Mouse (Mus musculus): ENCODE data around the gene Spns3.

Spns3 gene

DNA sequence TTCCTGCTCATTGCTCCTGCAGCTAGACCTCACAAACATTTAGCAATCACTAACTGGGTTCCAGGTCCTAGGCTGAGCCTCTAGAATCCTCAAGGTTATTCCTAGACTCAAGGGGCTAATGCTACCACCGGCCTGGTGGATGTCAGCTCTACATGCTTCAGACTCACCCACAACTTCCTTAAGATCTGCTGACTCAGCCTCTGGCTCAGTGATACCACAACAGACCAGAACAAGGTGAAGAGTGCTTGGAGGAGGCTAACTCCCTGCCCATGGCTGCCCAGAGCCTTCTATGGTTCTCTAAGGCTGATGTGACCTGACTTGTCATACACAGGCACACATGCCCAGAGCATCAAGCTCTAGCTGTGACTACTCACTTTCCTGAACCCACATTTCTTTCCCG lies 70.8 kb downstream of the Spns3 start:
- DNase-seq: no peak

DNA sequence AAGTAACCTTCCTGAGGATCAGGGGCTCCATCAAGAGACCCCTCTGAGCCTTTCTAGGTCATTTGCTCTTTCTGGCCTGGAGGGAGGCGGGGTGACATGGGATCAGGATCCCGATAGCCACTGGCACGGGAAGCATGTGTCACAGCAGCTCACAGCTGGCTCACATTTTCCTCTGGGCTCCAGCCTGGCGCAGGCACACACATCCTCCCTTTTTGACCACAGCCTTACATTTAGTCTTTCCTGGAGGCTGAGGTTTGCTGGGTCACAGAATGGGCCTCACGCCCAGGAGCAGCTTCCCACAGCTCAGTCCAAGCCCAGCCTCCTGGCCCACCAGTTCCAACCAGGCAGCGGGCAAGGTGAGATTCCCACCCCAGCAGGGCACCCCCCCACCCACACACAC lies 72.1 kb downstream of the Spns3 start:
- DNase-seq: no peak

- no peak for DNase-seq
Observed at GRCm38 (mm10) chr11:72477653-72478052, 72.7 kb downstream of the Spns3 start.

- DNase-seq: no peak
Observed at GRCm38 (mm10) chr11:72477182-72477581, 73.1 kb downstream of the Spns3 start.

DNA sequence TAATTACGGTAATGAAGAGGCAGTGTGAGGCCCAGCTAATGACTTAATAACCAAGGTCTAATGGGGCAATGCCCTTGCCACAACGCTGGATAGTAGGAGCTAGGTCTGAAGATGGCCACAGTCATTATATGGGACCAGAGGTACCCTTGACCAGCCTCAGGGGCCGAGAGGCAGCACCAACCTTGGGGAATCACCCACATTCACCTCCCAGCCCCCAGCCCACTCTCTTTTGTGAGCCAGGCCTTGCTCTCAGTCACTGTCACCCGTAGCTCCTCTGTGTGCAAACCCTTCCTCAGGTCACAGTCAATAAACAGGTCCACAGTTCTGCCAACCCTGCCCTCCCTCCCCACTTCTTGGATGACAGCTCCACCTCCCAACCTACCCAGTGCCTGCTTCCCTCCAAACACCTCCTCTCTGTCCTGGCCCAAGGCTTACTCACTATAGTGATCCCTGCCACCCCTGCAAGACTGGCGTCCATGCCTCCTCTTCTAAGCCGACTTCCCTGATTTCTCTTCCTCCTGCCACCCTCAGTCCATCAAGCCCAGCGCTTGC lies 74.2 kb downstream of the Spns3 start:
- DNase-seq: no peak

DNA sequence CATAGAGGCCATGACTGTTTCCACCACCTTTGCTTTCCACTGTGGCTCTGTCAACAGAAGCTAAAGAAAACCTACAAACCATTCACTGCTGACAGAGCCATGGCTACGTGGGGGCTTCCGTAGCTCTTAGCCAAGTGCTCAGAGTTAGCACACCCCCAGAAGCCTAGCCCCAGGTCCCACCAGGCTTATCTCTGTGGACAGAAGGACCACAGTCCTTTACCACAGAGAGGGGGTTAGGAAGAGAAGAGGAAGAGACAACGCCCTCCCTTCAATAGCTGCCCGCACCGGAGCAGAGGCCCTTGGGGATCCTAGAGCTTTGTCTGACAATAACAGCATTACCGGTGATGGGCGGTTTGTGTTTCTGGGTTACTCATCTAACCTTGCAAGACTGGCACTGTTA lies 74.9 kb downstream of the Spns3 start:
- DNase-seq: no peak

- no peak for DNase-seq
Observed at GRCm38 (mm10) chr11:72474926-72475325, 75.4 kb downstream of the Spns3 start.

- DNase-seq: no peak
Observed at GRCm38 (mm10) chr11:72473540-72473939, 76.8 kb downstream of the Spns3 start.

- no peak for DNase-seq
Observed at GRCm38 (mm10) chr11:72471381-72471780, 78.9 kb downstream of the Spns3 start.

DNA sequence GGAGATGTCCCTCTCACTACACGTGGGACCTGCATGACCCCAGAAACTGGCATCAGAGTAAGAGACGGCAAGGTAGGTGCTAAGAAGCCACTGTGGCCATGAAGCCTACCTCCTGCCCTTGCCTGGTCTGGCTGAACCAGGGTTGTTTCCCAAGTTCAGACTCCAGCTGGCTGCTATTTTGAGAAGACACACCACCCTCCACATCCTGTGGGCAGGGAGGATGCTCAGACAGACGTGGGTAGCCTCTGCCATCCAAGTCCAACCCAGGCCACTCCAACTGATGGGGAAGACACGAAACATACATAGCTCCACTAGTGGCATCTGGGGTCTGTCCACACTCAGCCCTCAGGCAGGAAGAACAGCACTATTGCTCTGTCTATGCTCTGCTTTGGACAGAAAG lies 80.3 kb downstream of the Spns3 start:
- peak; percentile 32 for DNase-seq

- DNase-seq: peak; percentile 95
Observed at GRCm38 (mm10) chr11:72469217-72469616, 81.1 kb downstream of the Spns3 start.

- DNase-seq: no peak
Observed at GRCm38 (mm10) chr11:72468525-72468924, 81.8 kb downstream of the Spns3 start.

DNA sequence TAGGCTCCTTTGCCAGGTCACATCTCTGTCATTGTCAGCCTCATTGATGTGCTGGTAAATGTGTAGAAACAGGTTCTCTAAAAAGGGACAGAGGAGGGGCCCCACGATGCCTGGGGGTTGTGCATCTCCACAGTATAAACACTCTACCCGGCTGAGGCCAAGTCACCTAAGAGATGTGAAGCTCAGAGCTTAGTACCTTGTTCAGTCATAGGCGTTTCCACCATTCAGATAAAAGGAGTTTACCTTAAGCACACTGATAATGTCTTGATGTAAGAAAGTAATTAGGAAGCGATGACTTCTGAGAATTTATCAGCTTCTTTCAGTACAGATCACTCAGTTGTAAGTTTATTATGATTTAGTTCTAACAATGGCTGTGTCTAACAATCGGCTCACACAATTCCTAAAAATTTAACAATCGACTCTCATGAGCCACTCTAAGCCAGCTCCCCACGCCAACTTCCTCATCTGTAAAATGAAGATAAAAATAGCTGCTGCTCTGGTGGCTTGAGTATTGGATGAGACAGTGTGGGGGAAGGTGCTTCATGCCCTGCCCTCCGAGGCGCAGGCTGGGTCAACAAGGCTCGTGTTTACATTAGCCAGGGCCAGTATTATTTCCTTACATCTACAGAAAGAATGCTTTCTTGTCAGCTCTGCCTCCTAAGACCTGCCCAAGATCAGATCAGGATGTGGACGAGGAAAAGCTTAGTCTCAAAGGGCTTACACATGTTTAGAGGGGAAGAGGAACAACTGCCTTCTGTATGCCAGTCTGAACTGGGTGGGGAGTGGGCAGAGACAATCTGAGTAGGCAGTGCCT lies 83.4 kb downstream of the Spns3 start:
- peak; percentile 86 for DNase-seq

GRCm38 (mm10) chr11:72465978-72466693 lies 84.2 kb downstream of the Spns3 start:
- DNase-seq: peak; percentile 74

DNA sequence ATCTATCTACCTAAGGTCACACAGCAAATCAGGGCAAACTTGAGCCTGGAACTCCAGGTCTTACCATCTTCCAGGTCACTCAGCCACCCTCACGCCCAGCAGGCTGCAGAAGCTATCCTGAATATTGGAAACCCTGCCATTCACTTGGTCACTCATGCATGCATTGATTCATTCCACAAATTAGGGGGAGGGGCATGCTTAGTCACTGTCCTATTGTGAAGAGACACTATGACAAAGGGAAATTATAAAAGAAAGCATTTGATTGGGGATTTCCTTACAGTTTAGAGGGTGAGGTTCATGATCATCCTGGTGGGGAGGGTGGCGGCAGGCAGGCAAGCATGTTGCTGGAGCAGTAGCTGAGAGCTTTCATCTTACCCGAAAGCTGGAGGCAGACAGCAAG lies 85.5 kb downstream of the Spns3 start:
- DNase-seq: no peak

DNA sequence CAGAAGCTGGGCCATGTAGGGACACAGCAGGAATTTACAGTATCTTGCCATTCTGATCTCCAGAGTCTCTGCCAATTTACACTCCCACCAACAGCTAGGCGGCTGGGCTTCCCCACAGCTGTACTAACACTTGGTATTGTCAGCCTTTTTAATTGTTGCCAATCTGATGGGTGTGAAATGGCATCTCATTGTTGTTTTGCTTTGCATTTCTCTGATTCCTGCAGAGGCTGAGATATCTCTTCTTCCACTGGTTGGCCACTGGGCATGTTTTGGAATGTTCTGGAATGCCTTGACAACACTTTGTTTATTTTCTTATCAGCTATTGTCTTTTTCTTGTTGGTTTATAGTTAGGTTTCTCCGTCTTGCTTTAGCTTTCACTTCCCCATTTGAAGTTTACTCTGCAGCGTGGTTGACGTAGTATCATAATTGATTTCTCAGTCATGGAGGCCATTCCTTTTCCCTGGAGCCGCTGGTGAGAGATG lies 88.8 kb downstream of the Spns3 start:
- DNase-seq: peak; percentile 43

- DNase-seq: no peak
Observed at GRCm38 (mm10) chr11:72458502-72458901, 91.8 kb downstream of the Spns3 start.

DNA sequence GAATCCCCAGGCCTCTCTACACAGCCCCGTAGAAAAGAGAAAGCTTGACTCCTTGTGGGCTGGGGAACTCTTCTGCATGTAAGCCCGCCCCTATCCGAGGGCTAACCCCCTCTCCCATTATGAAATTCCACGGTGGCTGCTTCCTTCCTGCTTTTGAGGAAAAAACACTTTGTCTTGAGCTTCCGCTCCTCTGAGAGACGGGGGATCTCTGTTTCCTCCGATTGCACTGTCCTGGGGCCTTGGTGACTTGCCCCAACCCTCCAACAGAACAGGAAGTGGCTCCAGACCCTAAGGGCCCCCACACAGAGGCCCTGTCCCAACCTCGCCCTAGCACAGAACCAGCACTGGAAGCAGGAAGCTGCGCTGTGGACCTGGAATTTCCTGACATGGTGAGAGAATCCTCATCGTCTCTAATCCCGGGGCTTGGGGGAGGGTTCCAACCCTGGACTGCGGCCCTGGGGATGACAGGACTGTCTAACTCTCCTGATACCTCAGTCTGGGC lies 92.3 kb downstream of the Spns3 start:
- peak; percentile 71 for DNase-seq

DNA sequence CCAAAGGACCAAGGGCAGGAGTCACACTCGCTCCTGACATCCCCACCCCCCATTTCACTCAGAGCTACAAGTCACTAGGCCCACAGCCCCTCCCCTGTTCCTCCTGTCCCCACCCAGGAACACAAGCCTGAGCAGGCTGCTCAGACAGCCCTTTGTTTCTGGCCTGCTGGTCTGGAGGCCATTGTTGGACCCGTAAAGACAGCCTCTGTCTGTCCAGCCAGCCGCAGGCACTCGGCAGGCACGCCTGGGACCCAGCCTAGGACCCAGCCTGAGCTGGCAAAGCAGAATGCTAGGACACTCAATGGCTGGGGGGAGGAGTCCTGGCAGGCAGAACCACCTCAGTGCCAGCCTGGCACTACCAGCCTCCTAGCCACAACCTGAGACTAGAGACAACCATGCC lies 94.6 kb downstream of the Spns3 start:
- DNase-seq: peak; percentile 27

GRCm38 (mm10) chr11:72453105-72453953 lies 97.0 kb downstream of the Spns3 start:
- DNase-seq: no peak

DNA sequence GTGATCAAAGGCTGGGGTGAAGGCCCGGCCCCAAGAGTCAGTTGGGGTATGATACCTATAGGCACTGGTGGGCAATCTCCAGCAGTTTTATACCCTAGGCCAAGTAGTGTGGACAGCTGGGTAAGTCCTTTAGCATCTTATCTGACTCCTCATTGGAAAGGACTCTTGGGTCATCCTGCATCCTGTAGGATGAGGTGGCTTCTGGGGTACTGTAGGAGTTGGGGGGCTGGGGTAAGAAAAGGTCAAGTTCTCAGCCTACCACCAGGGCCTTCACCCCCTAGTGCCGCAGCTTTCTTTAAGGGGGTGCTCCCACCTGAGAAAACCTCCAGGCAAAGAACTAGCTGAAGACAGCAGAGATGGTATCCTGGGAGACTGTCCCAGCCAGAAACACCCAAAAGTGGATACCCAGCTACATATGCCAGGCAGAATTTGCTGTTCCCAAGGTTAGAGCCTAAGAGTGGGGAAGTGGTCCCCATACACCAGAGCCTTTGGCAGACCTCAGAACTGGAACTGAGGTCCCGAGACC lies 98.1 kb downstream of the Spns3 start:
- no peak for DNase-seq

DNA sequence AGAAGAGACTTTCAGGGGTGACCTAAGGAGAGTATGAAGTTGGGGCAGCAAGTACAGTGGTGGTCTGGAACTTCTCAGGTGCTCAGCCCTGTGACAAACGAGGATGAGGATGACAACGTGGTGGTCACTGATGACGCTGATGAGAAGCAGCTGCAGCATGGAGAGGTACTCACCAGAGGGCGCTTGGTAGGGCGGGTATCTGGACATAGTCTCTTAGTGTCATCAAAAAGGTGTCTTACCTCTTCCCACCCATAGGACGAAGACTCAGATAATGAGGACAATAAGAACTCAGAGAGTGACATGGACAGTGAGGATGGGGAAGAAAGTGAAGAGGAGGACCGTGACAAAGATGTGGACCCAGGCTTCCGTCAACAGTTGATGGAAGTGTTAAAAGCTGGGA lies 102.8 kb downstream of the Spns3 start:
- no peak for DNase-seq

Data from lung, postnatal 36 days (tissue).